Mouse (Mus musculus): ENCODE measurements around the gene Zdhhc20.

Zdhhc20 gene

GRCm38 (mm10) chr14:57825788-57826751 is 64.0 kb downstream of the Zdhhc20 start, which contains the start of the genes Ska3 and Mrpl57:
TSS of gene Ska3 (minus strand) at chr14:57826185.
TSS of gene Mrpl57 (plus strand) at chr14:57826234.
- peak; percentile 98 for DNase-seq (ENCODE audit: low spot score)

DNA sequence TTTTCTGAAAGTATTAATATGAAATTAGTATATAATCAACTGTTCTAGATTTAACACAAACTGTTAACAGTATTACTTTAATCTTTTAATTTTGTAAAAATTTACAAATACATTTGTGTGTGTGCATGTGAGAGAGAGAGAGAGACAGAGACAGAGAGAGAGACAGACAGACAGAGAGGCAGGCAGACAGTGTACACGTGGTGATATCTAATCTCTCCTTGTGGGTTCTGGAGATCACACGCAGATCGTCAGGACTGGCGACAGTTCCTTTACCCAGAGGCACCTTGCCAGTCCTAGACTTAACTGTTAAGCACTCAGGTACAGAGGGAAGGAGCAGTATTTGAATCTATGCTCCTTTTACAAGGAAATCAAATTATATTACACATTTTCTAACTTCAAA is 69.2 kb downstream of the Zdhhc20 start:
- DNase-seq (ENCODE audit: low spot score): no peak

GRCm38 (mm10) chr14:57811844-57812243 is 78.2 kb downstream of the Zdhhc20 start:
- no peak for DNase-seq (ENCODE audit: low spot score)

GRCm38 (mm10) chr14:57810886-57811285 is 79.2 kb downstream of the Zdhhc20 start:
- DNase-seq (ENCODE audit: low spot score): no peak

DNA sequence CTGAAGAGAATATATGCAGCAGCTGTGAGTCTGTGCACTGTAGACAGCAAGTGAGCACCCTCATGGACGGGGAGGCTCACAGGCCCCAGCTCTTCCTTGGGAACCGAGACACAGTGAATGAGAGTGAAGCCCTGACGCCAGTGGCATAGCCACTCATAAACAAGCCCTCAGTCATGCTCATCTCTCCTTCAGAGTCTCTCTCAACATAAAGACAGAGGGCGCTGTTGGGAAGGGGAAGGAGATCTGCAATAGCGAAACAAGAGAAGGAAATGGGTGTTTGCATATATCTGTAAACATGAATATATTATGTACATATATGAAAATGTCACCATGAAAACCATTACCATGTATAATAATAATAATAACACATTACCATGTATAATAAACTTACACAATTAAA is 81.5 kb downstream of the Zdhhc20 start:
- peak; percentile 57 for DNase-seq (ENCODE audit: low spot score)

DNA sequence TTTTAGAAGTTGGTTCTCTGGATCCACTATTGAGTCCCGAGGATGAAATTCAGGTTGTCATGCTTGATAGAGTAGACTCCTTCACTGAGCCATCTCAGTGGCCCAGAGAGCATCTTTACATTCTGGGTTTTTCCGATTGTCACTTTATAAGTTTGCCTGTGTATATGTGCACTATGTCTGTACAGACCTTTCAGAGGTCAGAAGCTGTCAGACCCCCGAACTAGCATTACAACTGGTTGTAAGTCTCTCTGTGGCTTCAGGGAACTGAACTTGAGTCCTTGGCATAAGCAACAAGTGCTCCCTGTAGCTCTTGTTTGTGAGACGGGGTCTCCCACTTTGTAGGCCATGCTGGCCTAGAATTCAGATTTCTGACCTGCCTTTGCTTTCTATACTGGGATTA is 86.3 kb downstream of the Zdhhc20 start:
- no peak for DNase-seq (ENCODE audit: low spot score)

- peak; percentile 100 for DNase-seq (ENCODE audit: low spot score)
Measured at GRCm38 (mm10) chr14:57797991-57798931, 91.8 kb downstream of the Zdhhc20 start, which contains the start of gene Sap18. TSS of gene Sap18 (plus strand) at chr14:57798180.

- DNase-seq (ENCODE audit: low spot score): no peak
Measured at GRCm38 (mm10) chr14:57797551-57797950, 92.5 kb downstream of the Zdhhc20 start.

DNA sequence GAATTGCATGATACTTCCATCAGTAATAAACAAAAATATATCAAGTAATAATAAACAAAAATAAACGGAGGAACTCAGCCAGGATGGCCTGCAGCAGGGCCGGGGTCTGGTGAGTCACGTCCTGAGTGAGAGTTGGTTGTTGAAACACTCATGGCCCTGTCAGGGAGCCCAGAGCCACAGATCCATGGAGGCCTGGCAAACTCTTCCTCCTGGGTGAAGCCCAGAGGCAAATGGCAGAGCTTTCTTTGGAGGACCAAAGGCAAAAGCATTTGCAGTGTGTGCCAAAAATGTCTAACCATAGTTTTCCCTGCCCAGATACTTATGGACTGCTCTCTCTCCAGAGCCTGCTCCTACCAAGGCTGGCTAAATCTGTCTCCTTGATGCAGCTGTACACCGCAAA is 98.9 kb downstream of the Zdhhc20 start:
- no peak for DNase-seq (ENCODE audit: low spot score)

DNA sequence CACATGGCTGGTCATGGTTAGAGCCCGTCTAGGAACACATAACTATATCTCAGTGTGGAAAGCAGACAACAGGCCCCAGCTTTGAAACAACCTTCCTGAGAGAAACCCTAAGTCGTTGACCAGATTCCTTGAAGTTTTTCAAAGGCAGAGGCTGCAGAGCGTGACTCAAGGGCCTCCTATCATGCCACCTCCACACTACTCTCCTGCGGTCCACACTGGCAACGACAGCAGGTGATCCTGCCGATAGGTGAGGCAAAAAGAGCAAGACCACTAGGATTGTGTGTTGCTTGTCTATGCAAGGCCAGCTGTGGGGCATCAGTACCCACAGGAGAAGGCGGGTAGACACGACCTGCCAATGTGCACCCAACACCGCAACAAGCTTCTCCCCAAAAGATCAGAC is 100.3 kb downstream of the Zdhhc20 start:
- DNase-seq (ENCODE audit: low spot score): no peak

DNA sequence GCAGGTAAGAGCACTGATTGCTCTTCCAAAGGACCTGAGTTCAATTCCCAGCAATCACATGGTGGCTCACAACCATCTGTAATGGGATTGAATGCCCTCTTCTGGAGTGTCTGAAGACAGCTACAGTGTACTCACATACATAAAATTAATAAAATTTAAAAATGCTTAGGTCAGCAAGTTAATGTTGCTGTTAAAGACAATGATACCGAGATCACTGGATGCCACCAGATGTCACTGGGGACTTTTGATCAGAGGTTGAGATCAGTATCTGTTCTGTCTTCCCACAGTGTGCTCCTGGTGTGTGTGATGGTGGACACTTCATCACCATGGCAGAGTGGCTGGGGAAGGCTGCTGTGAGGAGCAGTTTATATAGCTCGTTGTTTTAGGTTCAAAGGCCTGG is 100.8 kb downstream of the Zdhhc20 start:
- DNase-seq (ENCODE audit: low spot score): no peak

GRCm38 (mm10) chr14:57787406-57787805 is 102.7 kb downstream of the Zdhhc20 start:
- DNase-seq (ENCODE audit: low spot score): no peak

All from embryo, embryonic 10 days (tissue).